Mouse (Mus musculus) gastrocnemius, postnatal 4 days (tissue): ENCODE results near the gene Dirc2. TPM values are rescaled to one million over a fixed set of nuclear protein-coding genes. Genes with fewer than 3 reads are reported as not detected.
A peak's percentile ranks its signal among the peaks of the same experiment; 100 is the strongest.

Source experiments
- DNase-seq, 2 experiments: peaks; one replicate each; pipeline ENCODE4 v3.0.0; 2021 to 2022; ENCODE audit warnings: low spot score in 2 of 2, mixed read lengths in 2 of 2
- total RNA-seq, 2 experiments: library from RNA; stranded (reverse); gene quantifications; 2 replicates each; pipeline ENCODE4 v1.2.3; 2021

Dirc2 gene
- total RNA-seq, 2 experiments from 2014 or later, result 28.2 to 30.8 TPM

DNA sequence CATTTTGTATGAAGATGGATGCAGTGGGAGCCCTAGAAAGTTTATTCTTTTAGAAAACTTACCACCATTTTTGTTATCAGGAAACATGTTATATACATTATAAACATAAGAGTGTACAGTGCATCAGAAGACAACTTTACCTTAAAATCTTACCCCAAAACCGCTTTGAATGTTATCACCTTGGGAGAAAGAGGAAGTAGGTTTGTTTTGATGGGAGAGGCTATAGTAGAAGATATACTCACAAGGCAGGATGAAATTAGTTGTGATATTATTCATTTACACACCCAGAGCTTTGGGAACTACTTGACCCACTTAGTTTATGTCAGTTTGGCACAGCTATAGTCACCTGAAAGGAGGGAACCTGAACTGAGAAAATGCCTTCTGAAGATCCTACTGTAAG, 6.7 kb upstream of the Dirc2 start:
- DNase-seq, result no peak

DNA sequence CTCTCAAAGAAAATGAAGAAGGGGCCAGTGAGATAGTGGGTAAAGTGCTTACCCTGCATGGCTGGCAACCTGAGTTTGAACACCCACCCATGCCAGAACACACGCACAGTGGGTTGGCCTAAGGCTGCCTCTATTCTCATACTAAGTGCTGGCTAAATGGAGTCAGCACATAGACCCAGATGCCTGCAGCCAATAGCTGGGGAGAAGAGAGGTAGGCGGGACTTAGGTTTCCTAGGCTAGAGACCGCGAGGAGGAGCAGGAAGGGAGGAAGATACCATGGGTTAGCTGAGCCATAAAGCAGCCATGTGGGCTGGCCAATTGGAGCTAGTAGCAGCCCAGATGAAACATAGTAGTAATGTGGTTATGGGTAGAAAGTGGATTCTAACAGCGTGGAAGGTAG, 3.4 kb upstream of the Dirc2 start:
- no peak for DNase-seq

DNA sequence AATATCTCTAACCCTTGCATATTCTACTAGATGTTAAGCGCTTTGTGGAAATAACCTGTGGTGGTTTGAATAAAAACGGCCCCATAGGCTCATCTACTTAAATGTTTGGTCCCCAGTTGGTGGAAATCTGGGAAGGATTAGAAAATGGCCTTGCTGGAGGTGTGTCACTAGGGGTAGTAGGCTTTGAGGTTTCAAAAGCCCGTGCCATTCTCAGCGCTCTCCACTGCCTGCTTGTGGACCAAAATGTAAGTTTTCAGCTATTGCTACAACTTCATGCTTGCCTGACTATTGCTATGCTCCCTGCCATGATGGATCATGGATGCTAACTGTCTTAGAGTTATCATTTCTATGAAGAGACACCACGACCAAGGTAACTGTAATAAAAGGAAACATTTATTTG, 2.5 kb upstream of the Dirc2 start:
- no peak for DNase-seq

- no peak for DNase-seq
Observed at GRCm38 (mm10) chr16:35771141-35771540, 2.0 kb upstream of the Dirc2 start.

DNA sequence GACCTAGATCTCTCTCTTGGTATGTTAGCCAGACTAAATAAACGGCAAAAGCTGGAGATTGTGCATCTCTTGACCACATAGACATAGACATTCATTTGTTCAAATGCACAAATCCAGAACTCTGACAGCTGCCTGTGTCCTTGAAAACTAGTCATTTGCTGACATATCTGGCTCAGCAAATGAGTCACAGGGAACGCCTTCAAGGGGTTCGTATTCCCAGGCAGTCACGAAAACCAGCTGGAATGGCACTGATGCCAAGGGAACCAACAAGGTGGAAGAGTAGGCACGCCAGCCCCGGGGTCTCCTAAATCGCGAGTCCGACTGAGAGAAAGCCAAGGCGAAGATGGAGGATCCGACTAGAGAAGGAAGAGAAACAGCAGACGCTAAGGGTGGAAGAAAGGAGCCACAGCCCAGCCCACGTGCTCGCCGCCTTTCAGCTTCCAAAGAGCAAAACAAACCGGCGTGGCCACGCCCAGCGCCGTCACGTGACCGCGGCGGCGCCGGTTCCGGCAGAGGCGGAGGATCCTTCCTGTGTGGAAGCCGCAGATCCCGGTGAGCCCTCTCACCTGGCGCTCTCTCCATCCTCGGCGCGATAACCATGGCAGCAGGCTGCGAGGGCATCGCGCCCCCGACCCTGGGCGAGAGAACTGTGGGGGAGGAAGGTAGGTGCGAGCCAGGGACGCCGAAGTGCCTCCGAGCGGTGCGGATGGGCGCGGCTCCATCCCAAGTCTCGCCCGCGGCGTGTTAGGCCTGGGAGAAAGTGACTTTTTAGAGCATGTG, 912 bp upstream of the Dirc2 start, which contains the start of gene Hspbap1:
TSS of gene Hspbap1 (plus strand) at position 498 of the 780 bp plus-strand sequence.
- DNase-seq, result peak; percentile 81 to 92

DNA sequence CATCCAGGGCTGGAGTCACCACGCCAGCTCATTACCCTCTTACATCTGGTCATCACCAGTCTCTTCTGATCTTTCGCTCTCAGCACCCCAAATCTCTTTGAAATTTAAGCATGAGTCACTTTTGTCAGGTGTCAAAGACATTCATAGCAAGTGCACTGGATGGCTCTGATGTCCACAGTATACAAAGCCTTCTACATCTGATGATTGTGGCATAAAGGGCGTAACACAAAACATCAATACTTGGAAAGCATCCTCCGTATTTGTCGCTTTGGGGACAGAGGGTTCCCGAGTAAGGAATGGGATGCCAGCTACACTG, 729 bp downstream of the Dirc2 start:
- no peak for DNase-seq

DNA sequence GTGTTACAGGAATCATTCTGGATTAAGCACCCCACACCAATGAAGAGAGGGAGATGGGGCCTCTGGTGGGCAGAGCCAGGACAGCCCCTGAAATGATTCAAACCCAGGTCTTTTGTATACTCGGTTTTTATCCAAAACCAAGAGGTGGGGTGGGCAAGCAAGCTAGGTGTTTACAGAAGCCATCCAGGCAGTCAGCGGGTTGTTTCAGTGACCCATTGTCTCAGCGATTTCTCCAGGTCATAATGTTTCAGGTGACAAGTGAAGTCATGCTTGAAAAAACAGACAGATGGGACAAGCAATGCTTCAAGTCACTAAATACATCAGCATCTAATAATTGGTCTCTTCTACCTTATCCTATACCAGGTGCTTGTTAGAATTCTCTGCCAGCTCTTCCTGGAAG, 2.8 kb downstream of the Dirc2 start:
- DNase-seq, result no peak

GRCm38 (mm10) chr16:35765449-35765848, 3.7 kb downstream of the Dirc2 start:
- DNase-seq, result no peak

DNA sequence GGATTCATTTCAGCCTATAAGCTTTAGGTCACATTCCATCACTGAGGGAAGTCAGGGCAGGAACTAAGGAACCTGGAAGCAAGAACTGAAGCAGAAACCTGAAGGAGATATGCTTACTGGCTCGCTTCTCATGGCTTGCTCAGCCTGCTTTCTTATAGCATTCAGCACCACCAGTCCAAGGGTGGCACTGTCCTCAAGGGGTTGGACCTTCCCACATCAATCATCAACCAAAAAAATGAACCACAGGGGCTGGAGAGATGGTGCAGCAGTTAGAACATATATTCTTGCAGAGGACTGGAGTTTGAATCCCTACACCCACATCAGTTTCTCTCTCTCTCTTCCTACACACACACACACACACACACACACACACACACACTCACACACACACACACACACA, 4.2 kb downstream of the Dirc2 start:
- no peak for DNase-seq

- no peak for DNase-seq
Observed at GRCm38 (mm10) chr16:35763590-35764296, 5.4 kb downstream of the Dirc2 start.

GRCm38 (mm10) chr16:35759401-35759800, 9.8 kb downstream of the Dirc2 start:
- no peak for DNase-seq

DNA sequence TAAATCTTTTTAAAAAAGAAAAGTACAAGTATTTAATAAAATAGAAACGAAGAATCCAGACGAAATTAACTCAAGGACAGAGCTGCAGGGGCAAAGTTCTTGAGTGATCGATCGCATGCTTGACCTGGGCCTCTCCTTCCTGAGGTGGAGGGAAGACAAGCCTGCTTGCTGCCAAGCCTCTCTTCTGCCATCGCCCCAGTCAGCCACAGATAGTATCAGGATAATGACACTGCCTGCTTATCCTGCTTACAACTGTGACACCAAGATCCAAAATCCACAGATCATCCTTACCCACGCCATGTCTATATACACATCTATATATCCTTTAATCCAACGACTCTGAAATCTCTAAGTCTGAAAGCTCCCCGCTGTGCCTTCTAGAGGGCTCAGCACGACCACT, 12.5 kb downstream of the Dirc2 start:
- DNase-seq, result no peak

GRCm38 (mm10) chr16:35755502-35756334, 13.4 kb downstream of the Dirc2 start:
- DNase-seq, result no peak

- DNase-seq, result no peak
Observed at GRCm38 (mm10) chr16:35753926-35754325, 15.2 kb downstream of the Dirc2 start.

DNA sequence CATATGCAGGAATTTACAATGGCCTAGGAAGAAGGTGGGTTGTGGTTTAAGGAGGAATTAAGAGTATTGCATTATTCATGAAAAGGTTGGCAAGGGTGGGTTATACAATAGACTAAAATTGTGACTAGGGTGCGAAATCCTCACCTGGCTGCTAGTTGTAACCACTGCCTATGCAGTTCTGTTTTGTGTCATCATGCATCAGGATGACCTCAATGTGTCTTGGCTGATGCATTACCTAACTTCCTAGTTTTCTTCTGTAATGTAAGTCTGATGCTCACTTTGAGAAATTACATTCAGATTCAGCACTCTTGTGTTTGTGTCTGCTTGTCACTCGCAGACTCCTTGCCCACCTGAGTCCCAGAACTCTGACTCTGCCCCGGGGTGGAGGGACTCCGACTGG, 17.3 kb downstream of the Dirc2 start:
- DNase-seq, result no peak

DNA sequence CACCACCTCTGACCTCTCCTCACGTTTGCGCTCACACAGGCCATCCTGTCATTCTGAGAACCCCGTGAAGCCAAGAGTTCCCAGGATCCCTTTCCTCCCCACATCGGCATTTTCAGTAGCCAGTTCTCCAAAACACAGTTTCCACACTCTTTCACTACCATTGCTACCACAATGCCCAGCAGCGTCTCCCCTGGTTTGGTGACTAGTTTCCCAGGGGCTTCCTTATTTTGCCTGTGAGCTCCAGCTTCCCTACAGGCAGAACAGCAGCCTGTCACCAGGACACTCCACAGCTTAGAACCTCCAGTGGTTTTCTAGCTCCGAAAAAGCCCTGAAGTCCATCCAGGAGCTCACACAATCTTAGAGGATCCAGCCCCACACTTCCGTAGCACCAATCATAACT, 19.8 kb downstream of the Dirc2 start:
- no peak for DNase-seq

DNA sequence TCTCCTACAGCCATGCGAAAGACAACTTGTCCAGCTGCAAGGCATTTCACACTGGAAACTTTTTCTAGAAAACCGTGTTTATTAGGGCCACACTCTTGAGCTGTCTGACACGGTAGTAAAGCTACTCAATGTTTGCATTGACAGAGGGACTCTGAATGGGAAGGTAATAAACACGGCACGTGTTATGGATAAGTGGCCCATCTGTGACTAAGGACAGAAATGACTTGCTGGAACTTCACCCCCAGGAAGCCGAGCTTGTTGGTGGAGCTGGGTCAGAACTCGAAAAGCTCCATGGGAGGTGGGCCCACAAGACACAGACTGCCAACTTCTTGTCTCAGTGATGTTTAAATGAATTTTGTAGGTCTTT, 20.9 kb downstream of the Dirc2 start:
- no peak for DNase-seq

GRCm38 (mm10) chr16:35747417-35748236, 21.5 kb downstream of the Dirc2 start:
- DNase-seq, result no peak

GRCm38 (mm10) chr16:35742251-35742937, 26.8 kb downstream of the Dirc2 start:
- no peak for DNase-seq

GRCm38 (mm10) chr16:35741621-35742020, 27.5 kb downstream of the Dirc2 start:
- no peak for DNase-seq

GRCm38 (mm10) chr16:35740943-35741342, 28.2 kb downstream of the Dirc2 start:
- no peak for DNase-seq
